Mouse (Mus musculus) liver, embryonic 14.5 days (tissue): Measurements from ENCODE around the gene Cenpl.

Experiments
- CTCF ChIP-seq: IDR thresholded peaks from 2 replicates; pipeline ENCODE4 v1.5.1; 2016; ENCODE audit warnings: antibody characterized with exemption, low read depth, control low read depth
- EP300 ChIP-seq: IDR thresholded peaks from 2 replicates; pipeline ENCODE4 v1.6.1; 2016; ENCODE audit warnings: antibody characterized with exemption, low read depth

DNA sequence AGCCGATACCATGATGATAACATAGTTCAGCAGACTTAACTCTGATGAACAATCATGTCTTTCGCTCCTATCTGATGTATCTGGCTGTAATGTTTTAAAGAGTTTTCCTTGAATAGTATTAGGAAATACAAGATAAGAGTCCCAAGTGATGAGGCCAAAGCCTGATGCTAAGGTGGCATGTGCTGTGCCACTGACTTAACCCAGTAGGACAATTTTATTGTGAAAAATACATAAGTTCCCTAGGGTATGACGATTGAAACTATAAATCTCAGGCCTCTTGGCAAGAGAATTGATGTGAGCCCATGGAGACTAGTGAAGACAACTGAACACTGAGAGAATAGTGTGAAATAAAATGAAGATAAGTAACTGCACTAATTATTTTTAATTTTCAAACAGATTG lies 32.9 kb upstream of the Cenpl start:
- TF ChIP-seq CTCF = no peak
- TF ChIP-seq EP300 = no peak
